In the genomic region with DNA sequence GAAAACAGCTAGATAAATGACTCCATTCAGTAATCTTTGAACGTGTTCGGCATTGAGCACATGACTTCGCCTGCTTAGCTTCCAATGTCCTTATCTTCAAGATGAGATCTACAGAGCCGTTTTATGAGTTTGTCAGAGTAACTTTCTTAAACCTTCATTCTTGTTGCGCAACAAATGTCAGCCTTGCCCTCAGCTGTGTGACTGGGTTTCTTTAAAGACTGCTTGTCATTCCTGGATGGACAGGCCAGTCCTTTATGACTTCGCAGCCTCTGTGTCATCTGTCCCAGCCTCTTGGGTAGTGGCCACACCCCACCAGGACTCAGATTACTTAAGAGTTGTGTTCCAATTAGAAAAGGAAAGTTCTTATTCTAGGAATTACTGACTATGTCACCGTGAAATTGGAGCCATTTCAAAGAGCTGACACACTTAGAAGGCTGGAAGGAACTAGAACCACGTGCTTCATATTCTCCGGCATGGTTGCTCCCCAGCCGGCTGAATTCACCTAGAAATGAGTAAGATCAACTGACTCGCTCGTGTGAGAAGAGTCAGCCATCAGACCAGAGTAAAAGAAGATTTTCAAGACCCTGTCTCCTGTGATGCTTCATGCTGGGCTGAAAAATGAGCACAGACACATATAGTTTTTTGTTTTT, we compare ENCODE assay signal across 12 mouse cellular contexts. TPM values are rescaled to one million over a fixed set of nuclear protein-coding genes. Genes with fewer than 3 reads are reported as not detected.
DNase-seq lines count a peak whose midpoint lies in the region; ATAC-seq and TF ChIP-seq lines count a peak whose summit lies in the region.
"Had no signal": no experiment of that assay in that cellular context is flagged by ENCODE, and none has a peak within 500 bp of the region (broad histone marks: within the 10 kb centered on the region; RNA-seq: fewer than 3 reads in every experiment).

No protein-coding gene starts in this region.

- H3K27ac ChIP-seq in lung, postnatal 0 days (ENCODE audit: low read length), result no peak overlapping the region
- peak overlapping the region; percentile 68; the same call in 1 of the 2 replicates for H3K27ac ChIP-seq in ES-E14 (ENCODE audit: insufficient read depth, low read depth, low read length, poor library complexity, severe bottlenecking)
- H3K27ac ChIP-seq: heart, adult 2 months; hindbrain, embryonic 12.5 days had no signal

- peak; percentile 54 for ATAC-seq in lung, postnatal 0 days
- ATAC-seq: forebrain, embryonic 14.5 days had no signal

- no peak overlapping the region for H3K4me3 ChIP-seq in lung, postnatal 0 days (ENCODE audit: low read depth, low read length)
- no peak overlapping the region for H3K4me3 ChIP-seq in ES-E14 (ENCODE audit: insufficient read depth in 1 of 2, low read depth in 1 of 2, low read length in 2 of 2, poor library complexity in 1 of 2, severe bottlenecking in 1 of 2)
- H3K4me3 ChIP-seq: heart, adult 2 months; hindbrain, embryonic 12.5 days had no signal

- peak; percentile 63 for DNase-seq in lung, postnatal 0 days (ENCODE audit: low spot score)
- no peak for DNase-seq in lung, postnatal 14 days
- no peak for DNase-seq in ES-E14 (ENCODE audit: low read depth, low spot score)
- DNase-seq in brain, adult 2 months (ENCODE audit: low read depth, low spot score), result peak; percentile 10
- peak; percentile 45 to 60 for DNase-seq in monocyte, adult 2 months (ENCODE audit: low read depth in 1 of 2, low spot score in 2 of 2)
- no peak for DNase-seq in layer of hippocampus, postnatal 25 days (ENCODE audit: extremely low spot score in 1 of 2, low spot score in 1 of 2)
- DNase-seq in kidney, postnatal 36 days, result no peak
- no peak for DNase-seq in left cerebral cortex, postnatal 4 days
- DNase-seq: heart, adult 2 months; kidney, postnatal 25 days had no signal

- 59% methylated on average over 12 of the region's 12 CpGs for WGBS in lung, postnatal 0 days

- in situ Hi-C loops in ES-E14 (cut with MboI; ENCODE audit: low sequenced_read_pairs in 2 of 2, unreplicated experiment in 2 of 2), result no loop called here

- 0 out of 2 replicates have a peak, but pooled peaks have one; percentile 19 for TF ChIP-seq EP300 in lung, postnatal 0 days (IDR thresholded peaks at IDR 0.05)

- H3K4me1 ChIP-seq in lung, postnatal 0 days (ENCODE audit: insufficient read depth, low read depth, low read length), result no peaks in the 10 kb centered on the region
- H3K4me1 ChIP-seq in ES-E14 (ENCODE audit: control insufficient read depth in 2 of 2, insufficient read depth in 2 of 2, low read length in 2 of 2, poor library complexity in 1 of 2), result peaks cover 14 to 35% of the 10 kb centered on the region in 2 experiments

- no peak overlapping the region for H3K4me2 ChIP-seq in lung, postnatal 0 days (replicated peaks; ENCODE audit: low read depth, low read length)
- H3K4me2 ChIP-seq: hindbrain, embryonic 12.5 days had no signal

- no peak overlapping the region for H3K9ac ChIP-seq in lung, postnatal 0 days (replicated peaks; ENCODE audit: low read depth)
- no peak overlapping the region for H3K9ac ChIP-seq in ES-E14 (ENCODE audit: insufficient read depth, low read depth, low read length, poor library complexity, severe bottlenecking)
- H3K9ac ChIP-seq: hindbrain, embryonic 12.5 days had no signal

- no peaks in the 10 kb centered on the region for H3K27me3 ChIP-seq in lung, postnatal 0 days (replicated peaks; ENCODE audit: insufficient read depth, low read length)
- H3K27me3 ChIP-seq: hindbrain, embryonic 12.5 days had no signal

- H3K36me3 ChIP-seq in lung, postnatal 0 days (ENCODE audit: insufficient read depth, low read length), result no peaks in the 10 kb centered on the region
- no peaks in the 10 kb centered on the region; the same call in 1 of the 2 replicates for H3K36me3 ChIP-seq in ES-E14 (ENCODE audit: control insufficient read depth, insufficient read depth, low read length, poor library complexity, severe bottlenecking)
- H3K36me3 ChIP-seq: hindbrain, embryonic 12.5 days had no signal

- intact Hi-C loops in left cerebral cortex, postnatal 4 days (cut with DNase I), result no loop called here

- no peaks in the 10 kb centered on the region for H3K9me3 ChIP-seq in lung, postnatal 0 days (ENCODE audit: low read length)
- no peaks in the 10 kb centered on the region for H3K9me3 ChIP-seq in ES-E14 (ENCODE audit: control insufficient read depth, insufficient read depth, low read depth, low read length)
- H3K9me3 ChIP-seq: hindbrain, embryonic 12.5 days had no signal

- TF ChIP-seq CTCF in lung, postnatal 0 days (IDR thresholded peaks at IDR 0.05), result no peak

TF ChIP-seq in ES-E14, 5 proteins besides CTCF, POLR2A, EP300 and RAD21:
- no peak for TF ChIP-seq ZNF384 (IDR thresholded peaks at IDR 0.05; ENCODE audit: low read depth, low read length)
- TF ChIP-seq CHD2 (IDR thresholded peaks at IDR 0.05; ENCODE audit: low read depth, low read length), result no peak
- TF ChIP-seq MAFK (IDR thresholded peaks at IDR 0.05; ENCODE audit: insufficient read depth, low read depth, low read length), result no peak

RNA-seq across cellular contexts. Expression of gene Kras, which starts 24.1 kb away (rescaled TPM):
- 90.5 and 98.6 TPM in 2 replicates for polyA plus RNA-seq in lung, postnatal 0 days (2015; fragmentation: Nextera tagmentation; extraction: Ambion mirVana)
- total RNA-seq in ES-E14 (2012; rRNA removed), result 29.3 and 32.0 TPM in 2 replicates
- 10 to 100 TPM; 75.0 to 75.6 TPM for total RNA-seq in layer of hippocampus, postnatal 25 days (2021)
- 10 to 100 TPM; 96.4 to 98.4 TPM for total RNA-seq in left cerebral cortex, postnatal 4 days (2021)

Comparison
In these comparisons a context has a peak if more than half of its experiments do, and no peak if none do; other contexts are left out.
1. DNase-seq: peak in lung, postnatal 0 days (single experiment), brain, adult 2 months (single experiment) and monocyte, adult 2 months (2 of 2); none in lung, postnatal 14 days (single experiment), ES-E14 (single experiment), layer of hippocampus, postnatal 25 days (0 of 2), kidney, postnatal 36 days (0 of 2) and left cerebral cortex, postnatal 4 days (single experiment).